16 mouse cellular contexts compared by ENCODE assay signal in the genomic region with DNA sequence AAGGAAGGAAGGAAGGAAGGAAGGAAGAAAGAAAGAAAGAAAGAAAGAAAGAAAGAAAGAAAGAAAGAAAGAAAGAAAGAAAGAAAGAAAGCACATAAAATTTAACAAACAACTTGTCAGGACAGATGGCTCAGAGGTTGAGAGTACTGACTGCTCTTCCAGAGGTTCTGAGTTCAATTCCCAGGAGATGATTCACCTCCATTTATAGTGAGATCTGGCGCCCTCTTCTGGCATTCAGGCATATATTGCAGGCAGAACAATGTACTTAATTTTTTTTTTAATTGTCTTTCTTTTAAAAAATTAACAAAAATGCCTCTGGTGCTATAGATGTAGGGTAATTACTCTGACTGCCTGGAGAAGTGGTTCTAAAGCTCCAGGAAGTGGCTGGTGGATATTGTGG. TPM values are rescaled to one million over a fixed set of nuclear protein-coding genes. Genes with fewer than 3 reads are reported as not detected.
A peak's percentile ranks its signal among the peaks of the same experiment; 100 is the strongest.
DNase-seq lines count a peak whose midpoint lies in the region; ATAC-seq and TF ChIP-seq lines count a peak whose summit lies in the region.
"Had no signal": no experiment of that assay in that cellular context is flagged by ENCODE, and none has a peak within 500 bp of the region (broad histone marks: within the 10 kb centered on the region; RNA-seq: fewer than 3 reads in every experiment).

No protein-coding gene starts in this region.

- H3K27ac ChIP-seq in heart, postnatal 0 days (ENCODE audit: low read depth): no peak overlapping the region
- no peak overlapping the region for H3K27ac ChIP-seq in lung, embryonic 14.5 days (ENCODE audit: low read depth)
- no peak overlapping the region for H3K27ac ChIP-seq in MEL (ENCODE audit: control insufficient read depth, low read depth, low read length)
- H3K27ac ChIP-seq: limb, embryonic 10.5 days had no signal

- no peaks in the 10 kb centered on the region for H3K9me3 ChIP-seq in heart, postnatal 0 days (replicated peaks; ENCODE audit: control insufficient read depth, low read length)
- H3K9me3 ChIP-seq in lung, embryonic 14.5 days (ENCODE audit: low read depth, low read length): no peaks in the 10 kb centered on the region
- H3K9me3 ChIP-seq in MEL (replicated peaks; ENCODE audit: insufficient read depth, low read length): no peaks in the 10 kb centered on the region
- H3K9me3 ChIP-seq: limb, embryonic 10.5 days; megakaryocyte, embryonic 14.5 days had no signal

- intact Hi-C loops in gastrocnemius, postnatal 14 days (cut with DNase I; ENCODE audit: low total_unique reads): no loop called here

- no peak overlapping the region for H3K9ac ChIP-seq in heart, postnatal 0 days (replicated peaks; ENCODE audit: low read depth, low read length)
- H3K9ac ChIP-seq in lung, embryonic 14.5 days: no peak overlapping the region
- no peak overlapping the region for H3K9ac ChIP-seq in MEL (ENCODE audit: control insufficient read depth, low read depth, low read length, poor library complexity, severe bottlenecking)

- WGBS in heart, postnatal 0 days: 0% methylated on average over 1 of the region's 1 CpGs
- 0% methylated on average over 1 of the region's 1 CpGs for WGBS in lung, embryonic 14.5 days

- TF ChIP-seq RAD21 in MEL (IDR thresholded peaks at IDR 0.05; ENCODE audit: low read depth, low read length): peak; percentile 23

- no peak for DNase-seq in heart, postnatal 0 days (ENCODE audit: low spot score)
- no peak for DNase-seq in heart, adult 11 months
- DNase-seq in lung, embryonic 14.5 days: peak; percentile 39
- DNase-seq in lung, postnatal 36 days: no peak
- DNase-seq in MEL (ENCODE audit: low read depth, low spot score): peak; percentile 19
- DNase-seq in induced T-regulatory cell, adult 2 months (ENCODE audit: low read depth): peak; percentile 57
- no peak for DNase-seq in gastrocnemius, postnatal 14 days
- DNase-seq: adrenal gland, postnatal 14 days; heart, adult 18-20 months; heart, postnatal 14 days; kidney, postnatal 14 days had no signal

- H3K4me1 ChIP-seq in heart, postnatal 0 days (ENCODE audit: control insufficient read depth, insufficient read depth): no peaks in the 10 kb centered on the region
- no peaks in the 10 kb centered on the region for H3K4me1 ChIP-seq in lung, embryonic 14.5 days (ENCODE audit: insufficient read depth)
- H3K4me1 ChIP-seq in MEL (ENCODE audit: control insufficient read depth in 1 of 2, insufficient read depth in 2 of 2, low read length in 2 of 2): no peaks in the 10 kb centered on the region

- H3K27me3 ChIP-seq in heart, postnatal 0 days (ENCODE audit: control insufficient read depth, insufficient read depth, low read length): peaks cover 47% of the 10 kb centered on the region
- peaks cover 26% of the 10 kb centered on the region; the same call in 1 of the 2 replicates for H3K27me3 ChIP-seq in lung, embryonic 14.5 days (ENCODE audit: insufficient read depth, low read length)
- no peaks in the 10 kb centered on the region for H3K27me3 ChIP-seq in MEL (ENCODE audit: control insufficient read depth in 1 of 2, insufficient read depth in 2 of 2, low read length in 2 of 2)

- no peaks in the 10 kb centered on the region for H3K36me3 ChIP-seq in heart, postnatal 0 days (replicated peaks; ENCODE audit: control insufficient read depth, insufficient read depth, low read length)
- H3K36me3 ChIP-seq in lung, embryonic 14.5 days (ENCODE audit: insufficient read depth): no peaks in the 10 kb centered on the region
- H3K36me3 ChIP-seq in MEL (ENCODE audit: control insufficient read depth in 1 of 2, insufficient read depth in 2 of 2, low read length in 2 of 2): no peaks in the 10 kb centered on the region
- H3K36me3 ChIP-seq: limb, embryonic 10.5 days had no signal

- peak; percentile 3; the same call in 1 of the 2 replicates for TF ChIP-seq CTCF in heart, postnatal 0 days (IDR thresholded peaks at IDR 0.05; ENCODE audit: low read depth)
- TF ChIP-seq CTCF in lung, embryonic 14.5 days (IDR thresholded peaks at IDR 0.05; ENCODE audit: low read depth): peak; percentile 36; the same call in 1 of the 2 replicates
- TF ChIP-seq CTCF in MEL (IDR thresholded peaks at IDR 0.05 in 2 of 3, conservative IDR thresholded peaks at IDR 0.05 in 1 of 3; ENCODE audit: control insufficient read depth in 1 of 3, insufficient read depth in 1 of 3, low read depth in 2 of 3, low read length in 3 of 3, poor library complexity in 1 of 3, severe bottlenecking in 1 of 3): peak in 2 of 3 experiments; percentile 35 to 38; a peak in 4 of 6 replicates

- no peak for ATAC-seq in heart, postnatal 0 days (ENCODE audit: insufficient read depth, low read depth)
- no peak for ATAC-seq in lung, embryonic 14.5 days (ENCODE audit: insufficient read depth)
- ATAC-seq: intestine, embryonic 16.5 days had no signal

- H3K4me3 ChIP-seq in heart, postnatal 0 days (ENCODE audit: low read depth, low read length): no peak overlapping the region
- H3K4me3 ChIP-seq in lung, embryonic 14.5 days (ENCODE audit: low read depth, low read length): no peak overlapping the region
- H3K4me3 ChIP-seq in MEL (ENCODE audit: control insufficient read depth in 1 of 2, insufficient read depth in 1 of 2, low read depth in 2 of 2, low read length in 2 of 2): no peak overlapping the region

- TF ChIP-seq EP300 in heart, postnatal 0 days (IDR thresholded peaks at IDR 0.05; ENCODE audit: low read depth): no peak
- no peak for TF ChIP-seq EP300 in MEL (IDR thresholded peaks at IDR 0.05; ENCODE audit: low read depth in 1 of 2, low read length in 2 of 2)

- H3K79me2 ChIP-seq in MEL (ENCODE audit: control insufficient read depth, insufficient read depth, low read length, poor library complexity): no peaks in the 10 kb centered on the region

- no peak overlapping the region for H3K4me2 ChIP-seq in heart, postnatal 0 days (ENCODE audit: low read depth, low read length)
- H3K4me2 ChIP-seq in lung, embryonic 14.5 days: no peak overlapping the region

- TF ChIP-seq POLR2A in MEL (IDR thresholded peaks at IDR 0.05; ENCODE audit: control insufficient read depth in 1 of 2, insufficient read depth in 1 of 2, low read depth in 1 of 2, low read length in 2 of 2, poor library complexity in 1 of 2): no peak

TF ChIP-seq in MEL, 35 proteins besides CTCF, POLR2A, EP300 and RAD21:
- TF ChIP-seq ZNF384 (IDR thresholded peaks at IDR 0.05; ENCODE audit: low read depth, low read length) (peak; percentile 61), UBTF (IDR thresholded peaks at IDR 0.05; ENCODE audit: borderline replicate concordance, insufficient read depth, low read depth, low read length) (no peak), MYB (IDR thresholded peaks at IDR 0.05; ENCODE audit: low read depth, low read length) (no peak), SMC3 (IDR thresholded peaks at IDR 0.05; ENCODE audit: low read depth, low read length) (peak; percentile 32)

RNA-seq across cellular contexts. Expression of a gene that starts 21.8 kb away (rescaled TPM):
- total RNA-seq in heart, postnatal 0 days (2014; rRNA removed; ENCODE audit: low replicate concordance): 0.23 TPM in 1 of 2 replicates, not detected in the other
- 0.08 TPM in 1 of 2 replicates, not detected in the other for polyA plus RNA-seq in heart, postnatal 0 days (2015; fragmentation: Nextera tagmentation; extraction: Ambion mirVana)
- polyA plus RNA-seq in lung, embryonic 14.5 days (2014; fragmentation: Nextera tagmentation; extraction: Ambion mirVana): 0.45 and 0.53 TPM in 2 replicates
- 0.07 TPM in 1 of 2 replicates, not detected in the other for total RNA-seq in MEL (2012; rRNA removed)
- polyA plus RNA-seq in MEL (2012; ENCODE audit: insufficient read depth in 1 of 2, insufficient read length in 2 of 2, low read depth in 1 of 2, low replicate concordance in 2 of 2, missing spikeins in 1 of 2): not detected
- under 1 TPM; 0.04 to 0.08 TPM for total RNA-seq in gastrocnemius, postnatal 14 days (2021)
- polyA plus RNA-seq: limb, embryonic 10.5 days; liver, embryonic 16.5 days had no signal

RNA-seq across cellular contexts. Expression of a gene that starts 27.2 kb away (rescaled TPM):
- total RNA-seq in heart, postnatal 0 days (2014; rRNA removed; ENCODE audit: low replicate concordance): not detected in 2 replicates
- polyA plus RNA-seq in heart, postnatal 0 days (2015; fragmentation: Nextera tagmentation; extraction: Ambion mirVana): not detected in 2 replicates
- polyA plus RNA-seq in lung, embryonic 14.5 days (2014; fragmentation: Nextera tagmentation; extraction: Ambion mirVana): 0.14 TPM in 1 of 2 replicates, not detected in the other
- total RNA-seq in MEL (2012; rRNA removed): not detected in 2 replicates
- polyA plus RNA-seq in MEL (2012; ENCODE audit: insufficient read depth in 1 of 2, insufficient read length in 2 of 2, low read depth in 1 of 2, low replicate concordance in 2 of 2, missing spikeins in 1 of 2): not detected
- not detected for total RNA-seq in gastrocnemius, postnatal 14 days (2021)
- total RNA-seq: adrenal gland, postnatal 14 days; heart, adult 18-20 months; heart, postnatal 14 days; layer of hippocampus, postnatal 25 days had no signal
- polyA plus RNA-seq: intestine, embryonic 16.5 days; liver, embryonic 16.5 days had no signal

Comparison
In these comparisons a context has a peak if more than half of its experiments do, and no peak if none do; other contexts are left out.
1. DNase-seq: peak in lung, embryonic 14.5 days (single experiment), MEL (single experiment) and induced T-regulatory cell, adult 2 months (single experiment); none in heart, postnatal 0 days (single experiment), heart, adult 11 months (single experiment), lung, postnatal 36 days (single experiment) and gastrocnemius, postnatal 14 days (single experiment).
2. Peak in every context shown above with its lines, with median percentiles within 50 percentile points of each other: CTCF ChIP-seq.